26 mouse cellular contexts compared by ENCODE assay signal in the genomic region with DNA sequence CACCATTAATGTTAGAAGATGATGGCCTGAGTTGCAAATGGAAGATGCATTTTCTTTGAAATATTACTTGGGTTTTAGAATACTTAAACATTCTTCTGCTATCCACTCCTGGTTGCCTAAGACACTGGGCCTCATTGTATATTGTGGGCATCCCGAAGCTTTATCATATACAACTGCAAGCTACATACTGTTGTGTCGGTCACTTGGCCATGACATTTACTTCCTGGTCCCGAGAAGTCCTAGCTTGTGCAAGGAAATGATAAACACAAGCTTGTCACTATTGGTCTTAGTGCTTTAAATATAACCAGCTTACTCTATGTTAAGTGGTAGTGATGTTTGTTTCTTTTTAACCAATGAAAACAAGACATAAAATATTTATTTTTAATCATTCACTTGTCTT.
A peak's percentile ranks its signal among the peaks of the same experiment; 100 is the strongest.
DNase-seq lines count a peak whose midpoint lies in the region; ATAC-seq lines count a peak whose summit lies in the region.
"Had no signal": no experiment of that assay in that cellular context is flagged by ENCODE, and none has a peak within 500 bp of the region (broad histone marks: within the 10 kb centered on the region; RNA-seq: fewer than 3 reads in every experiment).

No protein-coding gene starts in this region.

- no peaks in the 10 kb centered on the region for H3K36me3 ChIP-seq in liver, embryonic 12.5 days
- H3K36me3 ChIP-seq: embryonic facial prominence, embryonic 10.5 days; embryonic facial prominence, embryonic 12.5 days; forebrain, embryonic 10.5 days; forebrain, embryonic 12.5 days; G1E had no signal

- no peak overlapping the region for H3K27ac ChIP-seq in liver, embryonic 12.5 days
- H3K27ac ChIP-seq: embryonic facial prominence, embryonic 10.5 days; embryonic facial prominence, embryonic 12.5 days; forebrain, embryonic 10.5 days; forebrain, embryonic 12.5 days had no signal

- H3K4me3 ChIP-seq in liver, embryonic 12.5 days = no peak overlapping the region
- H3K4me3 ChIP-seq: embryonic facial prominence, embryonic 10.5 days; embryonic facial prominence, embryonic 12.5 days; erythroblast, embryonic 14.5 days; forebrain, embryonic 10.5 days; forebrain, embryonic 12.5 days had no signal

- 24% methylated on average over 3 of the region's 3 CpGs for WGBS in liver, embryonic 12.5 days (ENCODE audit: insufficient replicate concordance)

- H3K27me3 ChIP-seq in liver, embryonic 12.5 days (replicated peaks) = no peaks in the 10 kb centered on the region
- H3K27me3 ChIP-seq: CH12.LX; embryonic facial prominence, embryonic 12.5 days; forebrain, embryonic 12.5 days; Patski had no signal

- H3K9me3 ChIP-seq in liver, embryonic 12.5 days (replicated peaks) = no peaks in the 10 kb centered on the region
- H3K9me3 ChIP-seq: embryonic facial prominence, embryonic 10.5 days; embryonic facial prominence, embryonic 12.5 days; forebrain, embryonic 10.5 days; forebrain, embryonic 12.5 days; G1E had no signal

- DNase-seq in liver (no peak), 416B (ENCODE audit: low read depth) (peak; percentile 25)
- DNase-seq: adrenal gland, adult 2 months; adrenal gland, postnatal 10 days; adrenal gland, postnatal 25 days; B cell, adult 2 months; cerebellum, adult 11 months; cerebellum, adult 18-20 months; cerebellum, adult 8-10 months; cerebellum, adult 9-11 months; cerebellum, postnatal 14 days; cerebellum, postnatal 36 days had no signal

- no peak overlapping the region for H3K4me2 ChIP-seq in liver, embryonic 12.5 days
- H3K4me2 ChIP-seq: embryonic facial prominence, embryonic 12.5 days; forebrain, embryonic 12.5 days had no signal

- no peak overlapping the region for H3K9ac ChIP-seq in liver, embryonic 12.5 days
- H3K9ac ChIP-seq: embryonic facial prominence, embryonic 12.5 days; forebrain, embryonic 12.5 days had no signal

- peak; percentile 47; the same call in 1 of the 2 replicates for ATAC-seq in liver, embryonic 12.5 days
- peak; percentile 56; the same call in 1 of the 2 replicates for ATAC-seq in common myeloid progenitor, adult 5-6 weeks (replicated peaks; ENCODE audit: low read depth, poor library complexity, severe bottlenecking)
- ATAC-seq in activated CD4-positive, CD25-positive, alpha-beta regulatory T cell, adult 4 months = no peak
- no peak for ATAC-seq in erythroblast, adult 5-6 weeks (replicated peaks; ENCODE audit: low FRiP score, poor library complexity, severe bottlenecking)
- ATAC-seq: forebrain, embryonic 14.5 days; forebrain, embryonic 16.5 days; Patski had no signal

- H3K4me1 ChIP-seq in liver, embryonic 12.5 days = no peaks in the 10 kb centered on the region
- H3K4me1 ChIP-seq: embryonic facial prominence, embryonic 10.5 days; embryonic facial prominence, embryonic 12.5 days; forebrain, embryonic 10.5 days; forebrain, embryonic 12.5 days had no signal

Comparison
In these comparisons a context has a peak if more than half of its experiments do, and no peak if none do; other contexts are left out.
1. ATAC-seq: peak in liver, embryonic 12.5 days (single experiment) and common myeloid progenitor, adult 5-6 weeks (single experiment); none in activated CD4-positive, CD25-positive, alpha-beta regulatory T cell, adult 4 months (single experiment) and erythroblast, adult 5-6 weeks (single experiment).